Mouse (Mus musculus) CH12.LX (cell line): ENCODE data around the gene Dcpp2. TPM values are rescaled to one million over a fixed set of nuclear protein-coding genes. Genes with fewer than 3 reads are reported as not detected.

ENCODE experiments used
- DNase-seq: peaks from one replicate; pipeline ENCODE4 v3.0.0-alpha.2; 2013; ENCODE audit errors: extremely low read depth
- H3K27ac ChIP-seq: 2 replicates; pipeline ENCODE4 v1.5.1; 2012; ENCODE audit warnings: low read depth, mild to moderate bottlenecking, control low read depth, moderate library complexity; ENCODE audit not compliant: insufficient read depth
- H3K27me3 ChIP-seq: replicated peaks from 2 replicates; pipeline ENCODE3; 2012; ENCODE audit warnings: inconsistent platforms
- H3K36me3 ChIP-seq, 2 experiments: replicated peaks in 1 of 2; 2 replicates each; pipeline versions ENCODE3 to v1.6.1; 2012; ENCODE audit warnings: inconsistent platforms in 1 of 2, low read length in 1 of 2, mild to moderate bottlenecking in 1 of 2, mixed read lengths in 1 of 2, moderate library complexity in 1 of 2; ENCODE audit not compliant: control insufficient read depth in 1 of 2, insufficient read depth in 1 of 2
- H3K4me1 ChIP-seq, 2 experiments: 2 replicates each; pipeline ENCODE4 v1.6.1; 2012; ENCODE audit warnings: inconsistent platforms in 1 of 2, moderate library complexity in 1 of 2; ENCODE audit not compliant: insufficient read depth in 2 of 2, control insufficient read depth in 1 of 2
- H3K4me2 ChIP-seq: 2 replicates; pipeline ENCODE4 v1.6.1; 2012; ENCODE audit warnings: low read depth, mild to moderate bottlenecking, control low read depth; ENCODE audit not compliant: poor library complexity, insufficient read depth, severe bottlenecking
- H3K4me3 ChIP-seq, 3 experiments: fragments of 150-350 bp in 1 of 3; sonication (generic) in 1 of 3; replicated peaks in 1 of 3; 2 replicates each; pipeline versions ENCODE3 to v1.5.1; 2011 to 2012; ENCODE audit warnings: low read depth in 2 of 3, low read length in 2 of 3, mild to moderate bottlenecking in 2 of 3, moderate library complexity in 2 of 3, control low read depth in 1 of 3, improper control_type of control experiment in 1 of 3, inconsistent platforms in 1 of 3, mixed read lengths in 1 of 3; ENCODE audit not compliant: poor library complexity in 1 of 3
- H3K79me2 ChIP-seq: replicated peaks from 2 replicates; pipeline ENCODE4 v1.6.1; 2012; ENCODE audit warnings: mild to moderate bottlenecking, moderate library complexity; ENCODE audit not compliant: control insufficient read depth, poor library complexity, insufficient read depth, severe bottlenecking; ENCODE audit errors: extremely low read depth
- H3K9ac ChIP-seq: 2 replicates; pipeline ENCODE4 v1.6.1; 2012; ENCODE audit warnings: low read depth, mild to moderate bottlenecking, control low read depth, moderate library complexity; ENCODE audit not compliant: insufficient read depth
- H3K9me3 ChIP-seq: replicated peaks from 2 replicates; pipeline ENCODE3; 2012; ENCODE audit warnings: low read length, inconsistent platforms, mixed read lengths
- BHLHE40 ChIP-seq: IDR thresholded peaks from 2 replicates; pipeline ENCODE4 v1.6.1; 2011; ENCODE audit warnings: mild to moderate bottlenecking, low read depth, low read length, improper control_type of control experiment
- CTCF ChIP-seq, 2 experiments: IDR thresholded peaks in 1 of 2; conservative IDR thresholded peaks in 1 of 2; 2 replicates each; pipeline ENCODE4 v1.5.1; 2011 to 2012; ENCODE audit warnings: low read depth in 2 of 2, low read length in 2 of 2, improper control_type of control experiment in 1 of 2, inconsistent platforms in 1 of 2, mild to moderate bottlenecking in 1 of 2, moderate library complexity in 1 of 2
- E2F4 ChIP-seq: IDR thresholded peaks from 2 replicates; pipeline ENCODE4 v1.6.1; 2011; ENCODE audit warnings: low read depth, low read length, improper control_type of control experiment; ENCODE audit not compliant: insufficient replicate concordance
- HCFC1 ChIP-seq: IDR thresholded peaks from 2 replicates; pipeline ENCODE4 v1.6.1; 2012; ENCODE audit warnings: low read depth, mild to moderate bottlenecking, inconsistent platforms, low read length, improper control_type of control experiment
- MAZ ChIP-seq: IDR thresholded peaks from 2 replicates; pipeline ENCODE4 v1.6.1; 2012; ENCODE audit warnings: low read depth, mild to moderate bottlenecking, inconsistent platforms, low read length, improper control_type of control experiment, moderate library complexity
- NELFE ChIP-seq: IDR thresholded peaks from 2 replicates; pipeline ENCODE4 v1.6.1; 2011; ENCODE audit warnings: low read depth, low read length, improper control_type of control experiment
- RAD21 ChIP-seq: IDR thresholded peaks from 2 replicates; pipeline ENCODE4 v1.6.1; 2011; ENCODE audit warnings: low read depth, mild to moderate bottlenecking, low read length, improper control_type of control experiment, moderate library complexity
- SIN3A ChIP-seq: IDR thresholded peaks from 2 replicates; pipeline ENCODE4 v1.6.1; 2012; ENCODE audit warnings: low read length, improper control_type of control experiment, inconsistent platforms
- SMC3 ChIP-seq: IDR thresholded peaks from 2 replicates; pipeline ENCODE4 v1.6.1; 2011; ENCODE audit warnings: low read depth, low read length, improper control_type of control experiment
- TCF12 ChIP-seq: IDR thresholded peaks from 2 replicates; pipeline ENCODE4 v1.6.1; 2014; ENCODE audit warnings: low read depth, mild to moderate bottlenecking, inconsistent platforms, low read length, improper control_type of control experiment
- UBTF ChIP-seq: IDR thresholded peaks from 2 replicates; pipeline ENCODE4 v1.6.1; 2012; ENCODE audit warnings: low read depth, mild to moderate bottlenecking, inconsistent platforms, low read length, improper control_type of control experiment, moderate library complexity
- USF2 ChIP-seq: conservative IDR thresholded peaks from 2 replicates; pipeline ENCODE4 v1.6.1; 2011; ENCODE audit warnings: low read depth, low read length, improper control_type of control experiment
- dilution Hi-C: fragments of 300-500 bp; cut with MboI; formaldehyde crosslinking; loops from 2 replicates; pipeline ENCODE4 v1.14.3; 2020; ENCODE audit warnings: low sequenced_read_pairs; ENCODE audit not compliant: extremely low pct_unique_long_range_greater_than_20kb, extremely low pct_ligation_motif_present
- in situ Hi-C: fragments of 300-500 bp; cut with MboI; formaldehyde crosslinking; loops from 3 replicates; pipeline ENCODE4 v1.14.3; 2019; ENCODE audit warnings: low sequenced_read_pairs, low pct_ligation_motif_present, low pct_unique_long_range_greater_than_20kb, mixed read lengths
- polyA plus RNA-seq: library from polyadenylated mRNA; unstranded; fragments of >175 nt; gene quantifications from 2 replicates; pipeline ENCODE4 v1.2.1, GENCODE M21; 2012; ENCODE audit warnings: low read depth; ENCODE audit not compliant: insufficient read length
- total RNA-seq, 2 experiments: library from RNA; depleted of rRNA; stranded (reverse); fragments of 300-350 nt in 1 of 2; fragments of >200 nt in 1 of 2; gene quantifications; 2 replicates each; pipeline ENCODE4 v1.2.3; 2012 to 2014

The Dcpp2 gene
- total and polyA plus RNA-seq, 3 experiments: not detected

GRCm38 (mm10) chr17:23850853-23851749 lies 29.6 kb upstream of the Dcpp2 start:
- H3K9ac ChIP-seq: no peak overlapping the region
- no peak overlapping the region for H3K4me2 ChIP-seq
- H3K9me3 ChIP-seq: peaks cover 3% of the 10 kb centered on the region
- TF ChIP-seq SMC3: peak; percentile 59
- TF ChIP-seq RAD21: peak; percentile 42
- TF ChIP-seq TCF12: no peak
- peak; percentile 64 to 66 for TF ChIP-seq CTCF (conservative IDR thresholded peaks at IDR 0.05 in 1 of 2, IDR thresholded peaks at IDR 0.05 in 1 of 2; ENCODE audit: low read depth in 2 of 2, low read length in 2 of 2)
- peak; percentile 61 for DNase-seq
- dilution Hi-C loops (no loop called here), in situ Hi-C loops (no loop called here)
- no peaks in the 10 kb centered on the region for H3K79me2 ChIP-seq
- H3K4me1 ChIP-seq: 0 out of 4 replicates have a peak, but pooled peaks cover 0 to 3% of the 10 kb centered on the region in 2 experiments
- H3K36me3 ChIP-seq: no peaks in the 10 kb centered on the region
- H3K27ac ChIP-seq: no peak overlapping the region
- no peak overlapping the region for H3K4me3 ChIP-seq
- no peaks in the 10 kb centered on the region for H3K27me3 ChIP-seq

GRCm38 (mm10) chr17:23853292-23853691 lies 27.4 kb upstream of the Dcpp2 start:
- Histone ChIP-seq H3K9me3 (peaks cover 3% of the 10 kb centered on the region), H3K36me3 (no peaks in the 10 kb centered on the region), H3K79me2 (no peaks in the 10 kb centered on the region), H3K27me3 (peaks cover 1% of the 10 kb centered on the region), H3K9ac (no peak overlapping the region), H3K27ac (no peak overlapping the region), H3K4me2 (no peak overlapping the region), H3K4me3 (no peak overlapping the region), H3K4me1 (0 out of 4 replicates have a peak, but pooled peaks cover 0 to 3% of the 10 kb centered on the region in 2 experiments)
- TF ChIP-seq UBTF: no peak
- TF ChIP-seq E2F4: no peak
- no peak for TF ChIP-seq USF2
- TF ChIP-seq RAD21: peak; percentile 57
- no peak for TF ChIP-seq SIN3A
- no peak for TF ChIP-seq NELFE
- no peak for TF ChIP-seq BHLHE40
- peak; percentile 35 to 82 for TF ChIP-seq CTCF (conservative IDR thresholded peaks at IDR 0.05 in 1 of 2, IDR thresholded peaks at IDR 0.05 in 1 of 2; ENCODE audit: low read depth in 2 of 2, low read length in 2 of 2)
- peak; percentile 78 for TF ChIP-seq SMC3
- no peak for TF ChIP-seq MAZ
- no peak for TF ChIP-seq HCFC1
- dilution Hi-C loops: no loop called here
- in situ Hi-C loops: no loop called here
- peak; percentile 57 for DNase-seq
